ENCODE assay signal across 8 mouse cellular contexts in the genomic region with DNA sequence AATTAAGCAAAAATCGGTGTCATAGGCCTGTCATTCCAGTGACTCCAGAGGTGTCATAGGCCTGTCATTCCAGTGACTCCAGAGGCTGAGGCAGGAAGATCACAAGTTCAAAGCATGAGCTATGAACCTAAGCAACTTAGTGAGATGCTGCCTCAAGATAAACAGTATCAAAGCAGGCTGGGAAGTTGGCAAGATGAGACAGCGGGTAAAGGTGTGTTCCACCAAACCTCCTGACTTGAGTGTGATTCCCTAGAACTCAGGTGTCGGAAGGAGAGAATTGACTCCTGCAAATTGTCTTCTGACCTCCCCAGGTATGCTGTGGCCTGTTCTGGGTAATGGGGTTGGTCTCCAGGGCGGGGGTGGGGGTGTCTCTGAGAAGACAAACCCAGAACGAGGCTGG. TPM values are rescaled to one million over a fixed set of nuclear protein-coding genes. Genes with fewer than 3 reads are reported as not detected.
DNase-seq lines count a peak whose midpoint lies in the region; ATAC-seq and TF ChIP-seq lines count a peak whose summit lies in the region.

A gene (plus strand): TSS at position 130 of the 400 bp plus-strand sequence.

- H3K9ac ChIP-seq in kidney, postnatal 0 days (ENCODE audit: low read depth, low read length), result no peak within 1 kb of the TSS
- H3K9ac ChIP-seq in intestine, postnatal 0 days (ENCODE audit: low read depth, low read length), result no peak within 1 kb of the TSS
- H3K9ac ChIP-seq in midbrain, embryonic 13.5 days (replicated peaks), result no peak within 1 kb of the TSS

- 0 out of 2 replicates have a peak within 1 kb of the TSS, but pooled peaks have one; percentile 2 for H3K27ac ChIP-seq in kidney, postnatal 0 days
- no peak within 1 kb of the TSS for H3K27ac ChIP-seq in intestine, postnatal 0 days (ENCODE audit: low read depth, low read length)
- H3K27ac ChIP-seq in midbrain, embryonic 13.5 days, result peak within 1 kb of the TSS; percentile 30; the same call in 1 of the 2 replicates

- no peak within 1 kb of the TSS for H3K4me2 ChIP-seq in kidney, postnatal 0 days (ENCODE audit: low read length)
- no peak within 1 kb of the TSS for H3K4me2 ChIP-seq in intestine, postnatal 0 days (replicated peaks; ENCODE audit: low read depth)
- H3K4me2 ChIP-seq in midbrain, embryonic 13.5 days (replicated peaks), result no peak within 1 kb of the TSS

- H3K4me1 ChIP-seq in kidney, postnatal 0 days (replicated peaks; ENCODE audit: insufficient read depth, low read length), result peaks cover 7% of the 10 kb centered on the region; the same call in 1 of the 2 replicates
- no peaks in the 10 kb centered on the region for H3K4me1 ChIP-seq in intestine, postnatal 0 days (replicated peaks; ENCODE audit: control insufficient read depth, insufficient read depth, low read length)
- H3K4me1 ChIP-seq in midbrain, embryonic 13.5 days (replicated peaks), result peaks cover 4% of the 10 kb centered on the region; the same call in 1 of the 2 replicates

- no peak for DNase-seq in kidney, postnatal 0 days (ENCODE audit: low spot score)
- DNase-seq in kidney, adult 11 months, result no peak
- DNase-seq in adrenal gland, postnatal 36 days, result no peak
- DNase-seq in gastrocnemius, postnatal 4 days (ENCODE audit: low spot score in 2 of 2), result no peak
- no peak for DNase-seq in right cerebral cortex, postnatal 25 days
- DNase-seq in thymus, postnatal 36 days, result no peak

- no peaks in the 10 kb centered on the region for H3K27me3 ChIP-seq in kidney, postnatal 0 days (ENCODE audit: insufficient read depth, low read length)
- no peaks in the 10 kb centered on the region for H3K27me3 ChIP-seq in intestine, postnatal 0 days (replicated peaks; ENCODE audit: control insufficient read depth, insufficient read depth, low read length)
- H3K27me3 ChIP-seq in midbrain, embryonic 13.5 days, result no peaks in the 10 kb centered on the region

- no peaks in the 10 kb centered on the region for H3K9me3 ChIP-seq in kidney, postnatal 0 days (replicated peaks; ENCODE audit: low read length)
- no peaks in the 10 kb centered on the region for H3K9me3 ChIP-seq in intestine, postnatal 0 days (ENCODE audit: control insufficient read depth)
- no peaks in the 10 kb centered on the region for H3K9me3 ChIP-seq in midbrain, embryonic 13.5 days

- no peak for TF ChIP-seq CTCF in kidney, postnatal 0 days (IDR thresholded peaks at IDR 0.05; ENCODE audit: low read depth)
- no peak for TF ChIP-seq CTCF in intestine, postnatal 0 days (IDR thresholded peaks at IDR 0.05; ENCODE audit: low read depth)

- peaks cover 22% of the 10 kb centered on the region for H3K36me3 ChIP-seq in kidney, postnatal 0 days (ENCODE audit: insufficient read depth, low read length)
- H3K36me3 ChIP-seq in intestine, postnatal 0 days (ENCODE audit: control insufficient read depth, insufficient read depth), result peaks cover 20% of the 10 kb centered on the region
- peaks cover 26% of the 10 kb centered on the region for H3K36me3 ChIP-seq in midbrain, embryonic 13.5 days

- WGBS in kidney, postnatal 0 days, result 71% methylated on average over 5 of the region's 5 CpGs
- 81% methylated on average over 5 of the region's 5 CpGs for WGBS in intestine, postnatal 0 days
- 89% methylated on average over 5 of the region's 5 CpGs for WGBS in midbrain, embryonic 13.5 days

- ATAC-seq in kidney, postnatal 0 days (replicated peaks; ENCODE audit: low FRiP score, low read depth), result no peak
- no peak for ATAC-seq in intestine, postnatal 0 days
- ATAC-seq in midbrain, embryonic 13.5 days, result no peak

- no peak within 1 kb of the TSS for H3K4me3 ChIP-seq in kidney, postnatal 0 days (replicated peaks; ENCODE audit: low read depth, low read length)
- H3K4me3 ChIP-seq in intestine, postnatal 0 days (ENCODE audit: low read depth, low read length), result no peak within 1 kb of the TSS
- no peak within 1 kb of the TSS for H3K4me3 ChIP-seq in midbrain, embryonic 13.5 days (replicated peaks)

RNA-seq across cellular contexts. Expression of the gene that starts here (rescaled TPM):
- polyA plus RNA-seq in kidney, postnatal 0 days (2015; fragmentation: Nextera tagmentation; extraction: Ambion mirVana), result 77.4 and 78.7 TPM in 2 replicates
- total RNA-seq in adrenal gland, postnatal 36 days (2021), result 10 to 100 TPM; 23.4 to 31.5 TPM
- 10 to 100 TPM; 28.3 to 32.2 TPM for total RNA-seq in gastrocnemius, postnatal 4 days (2021)
- 50.9 and 57.5 TPM in 2 replicates for polyA plus RNA-seq in intestine, postnatal 0 days (2015; fragmentation: Nextera tagmentation; extraction: Ambion mirVana)
- 72.2 and 74.0 TPM in 2 replicates for polyA plus RNA-seq in midbrain, embryonic 13.5 days (2015; fragmentation: Nextera tagmentation; extraction: Ambion mirVana)
